ENCODE assay signal across 8 mouse cellular contexts in genomic region chr2:152848466-152848865, GRCm38 (mm10). TPM values are rescaled to one million over a fixed set of nuclear protein-coding genes. Genes with fewer than 3 reads are reported as not detected.
A peak's percentile ranks its signal among the peaks of the same experiment; 100 is the strongest.
DNase-seq lines count a peak whose midpoint lies in the region; ATAC-seq and TF ChIP-seq lines count a peak whose summit lies in the region.

No protein-coding gene starts in this region.

- 0 out of 2 replicates have a peak, but pooled peaks have one; percentile 20 for ATAC-seq in common myeloid progenitor, adult 5-6 weeks (replicated peaks; ENCODE audit: low read depth, poor library complexity, severe bottlenecking)
- no peak for ATAC-seq in hindbrain, embryonic 16.5 days
- no peak for ATAC-seq in midbrain, postnatal 0 days (ENCODE audit: low FRiP score)
- no peak for ATAC-seq in megakaryocyte progenitor cell, adult 5-6 weeks (replicated peaks; ENCODE audit: poor library complexity)

- 7% methylated on average over 2 of the region's 2 CpGs for WGBS in hindbrain, embryonic 16.5 days
- 3% methylated on average over 2 of the region's 2 CpGs for WGBS in midbrain, postnatal 0 days

- H3K27ac ChIP-seq in layer of hippocampus, adult 2 months = no peak overlapping the region
- no peak overlapping the region for H3K27ac ChIP-seq in hindbrain, embryonic 16.5 days (ENCODE audit: low read depth, low read length)
- H3K27ac ChIP-seq in midbrain, postnatal 0 days (ENCODE audit: low read depth, low read length) = no peak overlapping the region

- no peaks in the 10 kb centered on the region for H3K27me3 ChIP-seq in hindbrain, embryonic 16.5 days (replicated peaks; ENCODE audit: control insufficient read depth, insufficient read depth, low read length)
- H3K27me3 ChIP-seq in midbrain, postnatal 0 days (ENCODE audit: insufficient read depth, low read length) = no peaks in the 10 kb centered on the region

- H3K4me3 ChIP-seq in layer of hippocampus, adult 2 months = peak overlapping the region; percentile 66
- peak overlapping the region; percentile 74 for H3K4me3 ChIP-seq in hindbrain, embryonic 16.5 days (ENCODE audit: low read length)
- peak overlapping the region; percentile 53 for H3K4me3 ChIP-seq in midbrain, postnatal 0 days (ENCODE audit: low read depth, low read length)

- H3K4me1 ChIP-seq in hindbrain, embryonic 16.5 days (ENCODE audit: control insufficient read depth, insufficient read depth, low read depth, low read length) = no peaks in the 10 kb centered on the region
- H3K4me1 ChIP-seq in midbrain, postnatal 0 days (ENCODE audit: insufficient read depth, low read length) = no peaks in the 10 kb centered on the region

- H3K9ac ChIP-seq in hindbrain, embryonic 16.5 days (ENCODE audit: low read depth, low read length) = peak overlapping the region; percentile 57; the same call in 1 of the 2 replicates
- H3K9ac ChIP-seq in midbrain, postnatal 0 days (replicated peaks; ENCODE audit: low read length, poor library complexity, severe bottlenecking) = no peak overlapping the region

- no peak for DNase-seq in layer of hippocampus, adult 2 months (ENCODE audit: low spot score in 2 of 2)
- DNase-seq in layer of hippocampus, adult 8-10 months (ENCODE audit: low spot score in 2 of 2) = no peak
- no peak for DNase-seq in midbrain, postnatal 0 days (ENCODE audit: low spot score)
- DNase-seq in spleen, postnatal 10 days (ENCODE audit: low spot score in 2 of 2) = no peak
- no peak for DNase-seq in thymus, postnatal 25 days

- peak overlapping the region; percentile 85 for H3K4me2 ChIP-seq in hindbrain, embryonic 16.5 days (ENCODE audit: low read length)
- peak overlapping the region; percentile 92 for H3K4me2 ChIP-seq in midbrain, postnatal 0 days (ENCODE audit: low read depth, low read length, poor library complexity, severe bottlenecking)

- H3K36me3 ChIP-seq in hindbrain, embryonic 16.5 days (ENCODE audit: control insufficient read depth, insufficient read depth, low read length) = no peaks in the 10 kb centered on the region
- H3K36me3 ChIP-seq in midbrain, postnatal 0 days (ENCODE audit: insufficient read depth, low read length) = no peaks in the 10 kb centered on the region

- no peak for TF ChIP-seq CTCF in layer of hippocampus, adult 2 months (conservative IDR thresholded peaks at IDR 0.05)
- no peak for TF ChIP-seq CTCF in midbrain, postnatal 0 days (IDR thresholded peaks at IDR 0.05)

- H3K9me3 ChIP-seq in hindbrain, embryonic 16.5 days (ENCODE audit: control insufficient read depth, low read length) = no peaks in the 10 kb centered on the region
- no peaks in the 10 kb centered on the region for H3K9me3 ChIP-seq in midbrain, postnatal 0 days (ENCODE audit: low read length)

RNA-seq across cellular contexts. Expression of gene Tpx2, which starts 0.7 kb away (rescaled TPM):
- total RNA-seq in layer of hippocampus, adult 2 months (2021) = 1 to 10 TPM; 2.0 to 2.2 TPM
- total RNA-seq in layer of hippocampus, adult 8-10 months (2022) = 1 to 10 TPM; 1.2 to 2.3 (median 1.7) TPM
- 98.6 and 104 TPM in 2 replicates for total RNA-seq in common myeloid progenitor, adult 5-6 weeks (2017)
- polyA plus RNA-seq in hindbrain, embryonic 16.5 days (2015; fragmentation: Nextera tagmentation; extraction: Ambion mirVana) = 14.8 and 19.8 TPM in 2 replicates
- 4.2 and 4.7 TPM in 2 replicates for total RNA-seq in midbrain, postnatal 0 days (2014; rRNA removed)
- 4.6 and 4.8 TPM in 2 replicates for polyA plus RNA-seq in midbrain, postnatal 0 days (2015; fragmentation: Nextera tagmentation; extraction: Ambion mirVana)
- total RNA-seq in megakaryocyte progenitor cell, adult 5-6 weeks (2015) = 104 and 111 TPM in 2 replicates
- 112 and 114 TPM in 2 replicates for total RNA-seq in megakaryocyte progenitor cell, adult 5-6 weeks (2017)

RNA-seq across cellular contexts. Expression of gene Bcl2l1, which starts 16.9 kb away (rescaled TPM):
- total RNA-seq in layer of hippocampus, adult 2 months (2021) = 100 to 1,000 TPM; 129 to 134 TPM
- 100 to 1,000 TPM; 124 to 140 (median 132) TPM for total RNA-seq in layer of hippocampus, adult 8-10 months (2022)
- 8.4 and 11.8 TPM in 2 replicates for total RNA-seq in common myeloid progenitor, adult 5-6 weeks (2017)
- 138 and 159 TPM in 2 replicates for polyA plus RNA-seq in hindbrain, embryonic 16.5 days (2015; fragmentation: Nextera tagmentation; extraction: Ambion mirVana)
- 124 and 133 TPM in 2 replicates for total RNA-seq in midbrain, postnatal 0 days (2014; rRNA removed)
- polyA plus RNA-seq in midbrain, postnatal 0 days (2015; fragmentation: Nextera tagmentation; extraction: Ambion mirVana) = 150 and 158 TPM in 2 replicates
- total RNA-seq in megakaryocyte progenitor cell, adult 5-6 weeks (2015) = 8.1 and 10.2 TPM in 2 replicates
- 13.5 and 18.4 TPM in 2 replicates for total RNA-seq in megakaryocyte progenitor cell, adult 5-6 weeks (2017)

Comparison
In these comparisons a context has a peak if more than half of its experiments do, and no peak if none do; other contexts are left out.
1. RNA of gene Tpx2, which starts 0.7 kb away (total RNA-seq): 104 to 114 TPM in megakaryocyte progenitor cell, adult 5-6 weeks and 98.6 to 104 TPM in common myeloid progenitor, adult 5-6 weeks; 4.2 to 4.7 TPM in midbrain, postnatal 0 days, 2.0 to 2.2 TPM in layer of hippocampus, adult 2 months and 1.2 to 2.3 TPM in layer of hippocampus, adult 8-10 months; every median in the first group is over 10 times any median in the second.
2. Peak in every context shown above with its lines, with median percentiles within 50 percentile points of each other: H3K4me3 ChIP-seq.